Mouse (Mus musculus) cerebellum, postnatal 25 days (tissue): Measurements from ENCODE around the gene Scarb1.

ENCODE experiments used
- DNase-seq, 2 experiments: peaks; one replicate each; pipeline ENCODE4 v3.0.0; 2021; ENCODE audit warnings: mixed read lengths in 2 of 2

Gene Scarb1

DNA sequence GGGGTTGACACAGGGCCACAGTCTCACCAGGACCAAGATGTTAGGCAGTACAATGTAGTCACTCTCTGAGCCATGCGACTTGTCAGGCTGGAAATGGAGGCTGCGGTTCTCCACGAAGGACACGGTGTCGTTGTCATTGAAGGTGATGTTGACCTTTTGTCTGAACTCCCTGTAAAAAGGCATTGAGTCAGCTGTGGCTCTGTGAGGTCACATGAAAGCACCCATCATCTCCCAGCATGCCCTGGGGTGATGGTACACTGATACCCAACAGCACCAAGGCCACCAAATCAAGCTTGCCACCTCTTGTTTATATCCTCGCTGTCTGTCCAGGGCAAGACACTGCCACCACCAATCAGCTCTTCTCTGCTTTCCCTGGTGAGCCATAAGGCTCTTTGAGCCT lies 37.8 kb downstream of the Scarb1 start:
- DNase-seq: no peak

DNA sequence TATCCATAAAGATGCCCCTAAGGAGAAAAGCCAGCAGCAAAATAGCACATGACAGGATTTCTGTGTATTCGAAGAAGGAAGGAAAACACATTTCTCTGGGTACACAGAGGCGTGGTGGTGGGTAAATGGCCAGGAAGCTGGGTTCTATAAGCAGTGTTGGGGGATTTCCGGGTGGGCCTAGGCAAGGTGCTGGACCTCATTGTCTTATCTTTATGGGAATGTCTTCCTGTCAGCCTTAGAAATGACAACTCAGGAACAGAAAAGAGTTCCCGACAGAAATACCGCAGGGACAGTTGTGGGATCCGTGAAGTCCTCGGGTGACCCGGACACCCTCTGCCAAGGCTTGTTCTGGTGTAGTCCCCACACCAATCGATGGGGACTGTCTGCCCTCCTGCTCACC lies 42.7 kb downstream of the Scarb1 start:
- DNase-seq: no peak

DNA sequence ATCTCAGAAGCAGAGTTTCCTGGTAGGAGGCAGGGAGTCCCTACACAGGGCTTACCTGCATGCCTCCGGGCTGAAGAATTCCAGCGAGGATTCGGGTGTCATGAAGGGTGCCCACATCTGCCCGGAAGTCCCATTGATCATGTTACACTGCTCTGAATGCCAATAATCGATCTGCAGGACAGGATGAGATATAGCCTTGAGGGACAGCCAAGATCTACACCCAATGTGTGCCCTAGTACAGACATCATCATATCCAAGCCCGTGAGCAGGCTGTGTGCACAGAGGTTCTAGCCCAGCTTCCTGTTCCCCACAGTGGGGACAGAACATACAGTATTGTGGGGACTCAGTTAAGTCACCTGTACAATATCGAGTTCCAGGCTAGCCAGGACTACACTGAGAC lies 43.7 kb downstream of the Scarb1 start:
- no peak for DNase-seq

GRCm38 (mm10) chr5:125292951-125293350 lies 47.9 kb downstream of the Scarb1 start:
- DNase-seq: no peak

DNA sequence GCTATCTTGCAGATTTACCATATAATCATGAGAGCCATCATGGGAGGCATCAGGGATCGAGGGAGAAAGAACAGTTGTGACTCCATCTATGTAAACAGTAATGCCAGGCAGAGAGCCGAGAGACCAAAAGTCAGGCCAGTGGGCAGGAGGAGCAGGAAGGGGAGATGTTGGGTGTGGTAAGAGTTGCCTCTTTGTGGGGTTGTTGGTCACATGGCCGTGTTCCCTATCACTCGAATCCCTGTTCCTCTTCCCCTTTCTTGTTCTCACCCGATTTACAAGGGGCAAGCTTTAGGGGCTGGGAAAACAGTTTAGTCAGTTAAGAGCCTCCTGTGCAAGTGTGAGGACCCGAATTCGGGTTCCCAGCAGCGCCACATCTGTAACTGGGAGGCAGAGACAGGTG lies 49.0 kb downstream of the Scarb1 start:
- DNase-seq: no peak

DNA sequence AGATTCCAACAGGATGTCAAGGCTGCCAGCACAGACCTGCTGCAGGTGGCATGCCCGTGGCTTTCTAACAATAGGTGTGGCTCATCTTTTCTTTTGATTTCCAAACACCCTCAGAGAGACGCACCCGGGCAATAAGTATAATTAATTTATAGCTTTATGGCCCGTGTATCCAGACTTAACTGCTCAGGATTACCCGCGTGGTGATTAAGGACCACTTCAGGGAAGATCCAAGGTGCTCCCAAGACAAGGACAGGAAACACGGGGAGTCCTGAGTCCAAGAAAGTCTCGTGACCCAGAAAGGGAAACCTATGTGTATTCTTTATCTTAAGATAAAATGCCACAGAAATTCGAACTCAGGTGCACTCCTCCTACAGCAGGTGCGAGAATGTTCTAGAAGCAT lies 49.5 kb downstream of the Scarb1 start:
- DNase-seq: no peak

DNA sequence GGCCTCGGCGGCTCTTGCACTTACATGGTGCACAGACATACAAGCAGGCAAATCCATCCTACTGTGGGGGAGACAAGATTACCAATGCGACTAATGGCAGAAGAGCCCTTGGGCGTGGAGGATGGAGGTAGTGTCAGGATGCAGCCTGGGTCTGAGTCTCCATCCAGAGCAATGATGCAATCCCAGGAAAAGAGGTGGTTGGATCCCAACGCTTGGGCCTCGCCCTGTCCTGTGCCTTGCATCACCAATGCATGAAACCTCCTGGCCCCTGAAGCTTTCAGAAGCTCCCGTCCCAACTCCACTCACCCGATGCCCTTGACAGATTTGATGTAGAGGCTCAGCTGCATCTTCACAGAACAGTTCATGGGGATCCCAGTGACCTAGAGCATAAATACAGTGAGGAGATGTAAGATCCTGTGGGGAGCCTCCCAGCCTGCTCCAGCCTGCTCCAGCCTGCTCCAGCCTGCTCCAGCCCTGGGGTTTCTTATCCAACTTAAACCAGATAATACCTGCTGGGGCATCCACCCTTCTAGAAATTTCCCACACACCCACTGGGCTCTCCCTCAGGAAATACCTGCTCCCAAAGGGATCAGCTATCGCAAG lies 53.7 kb downstream of the Scarb1 start:
- no peak for DNase-seq

GRCm38 (mm10) chr5:125286090-125286489 lies 54.8 kb downstream of the Scarb1 start:
- no peak for DNase-seq

GRCm38 (mm10) chr5:125283748-125284640 lies 56.9 kb downstream of the Scarb1 start:
- DNase-seq: peak; percentile 60 to 80

GRCm38 (mm10) chr5:125279216-125279615 lies 61.7 kb downstream of the Scarb1 start:
- no peak for DNase-seq

DNA sequence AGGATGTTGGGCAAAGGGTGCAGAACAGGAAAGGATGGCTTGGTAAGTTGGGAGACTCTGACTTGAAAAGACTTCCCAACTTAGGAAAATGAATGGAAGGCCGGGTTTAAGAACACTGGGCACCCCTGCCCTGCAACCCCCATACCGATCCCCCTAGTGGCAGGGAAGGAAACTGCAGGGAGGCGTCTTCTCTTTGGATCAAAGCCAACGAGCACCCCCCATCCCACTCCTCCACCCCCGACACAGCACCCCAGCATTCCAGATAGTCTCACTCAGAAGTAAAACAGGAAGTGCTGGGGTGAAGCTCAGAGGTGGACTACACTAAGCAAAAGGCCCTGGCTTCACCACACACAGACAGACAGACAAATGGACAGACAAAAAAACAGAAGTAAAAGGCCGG lies 62.6 kb downstream of the Scarb1 start:
- DNase-seq: peak; percentile 18 to 55

DNA sequence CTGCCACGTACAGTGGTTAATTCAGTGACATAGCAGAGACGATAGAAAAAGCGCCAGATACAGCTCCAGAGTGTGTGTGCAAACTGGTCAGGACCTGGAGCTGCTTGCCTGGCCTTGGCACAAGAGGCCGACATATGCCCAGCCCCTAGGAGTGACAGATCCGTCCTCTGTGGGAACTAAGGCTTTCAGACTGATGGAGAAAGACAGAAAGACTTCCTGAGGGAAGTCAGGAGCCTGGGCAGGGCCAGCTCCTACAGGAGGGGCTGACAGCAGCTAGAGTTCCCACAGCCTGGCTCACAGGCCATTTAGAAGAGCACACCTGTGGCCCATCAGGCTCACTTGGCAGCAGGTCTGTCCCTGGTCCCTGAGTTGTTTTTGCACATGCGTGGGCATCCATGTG lies 63.6 kb downstream of the Scarb1 start:
- DNase-seq: peak; percentile 64 to 72

GRCm38 (mm10) chr5:125276765-125277164 lies 64.1 kb downstream of the Scarb1 start:
- DNase-seq: peak; percentile 62 to 72

DNA sequence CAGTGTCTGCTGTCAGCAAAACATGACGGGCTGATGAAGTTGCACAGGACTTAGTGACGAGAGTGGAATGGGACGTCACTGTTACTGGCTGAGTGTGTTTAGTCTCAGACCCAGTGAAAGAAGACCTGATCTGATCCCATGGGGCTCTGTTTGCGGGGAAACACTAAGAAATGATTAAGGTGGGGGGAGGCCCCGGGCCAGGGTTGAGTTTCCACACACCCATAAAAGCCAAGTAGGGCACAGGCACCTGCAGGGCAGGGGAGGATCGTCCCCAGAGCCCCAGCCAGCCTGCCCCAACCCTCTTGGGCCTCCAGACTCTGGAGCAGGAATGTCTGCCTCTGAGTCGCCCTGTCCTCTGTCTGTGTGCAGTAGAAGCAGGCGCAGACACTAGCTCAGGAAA lies 65.6 kb downstream of the Scarb1 start:
- DNase-seq: no peak

DNA sequence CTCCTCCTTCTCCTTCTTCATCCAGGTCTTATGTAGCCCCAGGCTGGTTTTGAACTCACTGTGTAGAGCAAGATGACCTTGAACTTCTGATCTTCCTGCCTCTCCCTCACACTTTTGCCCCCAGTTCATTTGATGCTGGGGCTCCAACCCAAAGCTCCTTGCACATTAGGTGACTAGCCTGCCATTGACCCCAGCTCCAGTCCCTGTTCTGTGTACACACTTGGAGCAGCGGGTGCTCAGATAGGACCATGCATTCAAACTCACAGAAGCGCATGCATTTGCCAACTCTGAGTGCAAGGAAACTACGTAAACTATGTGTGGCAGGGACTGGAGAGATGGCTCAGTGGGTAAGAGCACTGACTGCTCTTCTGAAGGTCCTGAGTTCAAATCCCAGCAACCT lies 66.1 kb downstream of the Scarb1 start:
- DNase-seq: no peak

DNA sequence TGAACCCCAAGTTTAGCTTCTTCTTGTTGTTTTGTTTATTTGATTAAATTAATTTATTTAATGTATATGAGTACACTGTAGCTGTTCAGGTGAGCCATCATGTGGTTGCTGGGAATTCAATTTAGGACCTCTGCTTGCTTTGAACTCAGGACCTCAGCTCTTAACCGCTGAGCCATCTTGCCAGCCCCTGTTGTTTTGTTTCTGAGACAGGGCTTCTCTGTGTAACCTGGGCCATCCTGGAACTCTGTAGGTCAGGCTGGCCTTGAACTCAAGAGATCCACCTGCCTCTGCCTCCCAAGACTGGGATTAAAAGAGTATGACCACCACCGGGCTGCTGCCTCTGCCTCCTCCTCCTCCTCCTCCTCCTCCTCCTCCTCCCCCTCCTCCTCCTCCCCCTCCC lies 66.7 kb downstream of the Scarb1 start:
- DNase-seq: no peak

DNA sequence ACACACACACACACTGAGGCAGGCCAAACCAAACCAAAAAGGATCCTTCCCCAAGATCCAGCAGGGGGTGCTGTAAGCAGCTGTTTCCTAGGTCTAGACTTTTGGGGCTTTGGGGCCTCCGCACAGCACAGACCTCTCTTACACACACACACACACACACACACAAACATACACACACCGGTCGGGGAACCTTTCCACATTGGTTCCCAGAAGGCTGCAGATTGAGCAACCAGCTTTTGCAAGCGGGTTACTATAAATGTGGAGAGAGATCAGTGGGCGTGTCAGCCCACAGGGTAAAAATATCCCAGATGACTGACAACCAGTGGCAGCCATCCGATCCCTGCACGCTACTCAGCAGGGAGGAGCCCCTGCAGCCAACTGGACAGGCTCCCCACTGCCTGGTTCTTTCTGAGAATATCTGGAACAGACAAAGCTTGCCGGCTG lies 67.2 kb downstream of the Scarb1 start:
- peak; percentile 81 to 82 for DNase-seq

DNA sequence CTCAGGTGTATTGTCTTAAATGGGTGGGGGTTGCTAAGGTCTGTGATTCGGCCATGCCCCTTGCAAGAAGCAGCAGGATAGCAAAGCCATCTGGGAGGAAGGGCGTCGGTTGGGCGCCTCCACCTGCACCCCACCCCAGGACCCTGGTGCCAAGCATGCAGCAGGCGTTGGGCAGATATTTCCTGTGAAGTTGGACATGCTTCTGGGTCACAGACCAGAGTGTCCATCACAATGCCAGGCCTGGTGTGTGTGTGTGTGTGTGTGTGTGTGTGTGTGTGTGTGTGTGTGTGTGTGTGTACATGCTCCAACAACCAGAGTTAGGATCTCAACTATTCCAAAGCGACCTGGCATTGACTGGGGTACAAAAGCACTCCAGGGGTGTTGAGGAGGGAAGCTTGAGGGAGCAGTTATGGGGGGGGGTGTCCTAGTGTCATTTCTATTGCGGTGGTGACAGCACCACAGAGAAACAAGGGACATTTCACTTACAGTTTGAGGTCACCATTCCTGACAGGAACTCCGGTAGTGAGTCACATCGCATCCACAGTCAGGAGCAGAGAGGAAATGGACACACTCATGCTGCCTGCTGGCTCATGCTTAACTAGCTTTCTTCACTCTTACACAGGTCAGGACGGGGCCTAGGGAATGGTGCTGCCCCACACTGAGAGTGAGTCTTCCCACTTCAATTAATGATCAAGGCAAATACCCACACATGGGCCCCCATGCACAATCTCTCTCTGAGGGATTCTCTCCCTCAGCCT lies 68.5 kb downstream of the Scarb1 start:
- DNase-seq: no peak

- DNase-seq: peak; percentile 84 to 92
These were observed 69.2 kb downstream of the Scarb1 start for GRCm38 (mm10) chr5:125271531-125272203.

DNA sequence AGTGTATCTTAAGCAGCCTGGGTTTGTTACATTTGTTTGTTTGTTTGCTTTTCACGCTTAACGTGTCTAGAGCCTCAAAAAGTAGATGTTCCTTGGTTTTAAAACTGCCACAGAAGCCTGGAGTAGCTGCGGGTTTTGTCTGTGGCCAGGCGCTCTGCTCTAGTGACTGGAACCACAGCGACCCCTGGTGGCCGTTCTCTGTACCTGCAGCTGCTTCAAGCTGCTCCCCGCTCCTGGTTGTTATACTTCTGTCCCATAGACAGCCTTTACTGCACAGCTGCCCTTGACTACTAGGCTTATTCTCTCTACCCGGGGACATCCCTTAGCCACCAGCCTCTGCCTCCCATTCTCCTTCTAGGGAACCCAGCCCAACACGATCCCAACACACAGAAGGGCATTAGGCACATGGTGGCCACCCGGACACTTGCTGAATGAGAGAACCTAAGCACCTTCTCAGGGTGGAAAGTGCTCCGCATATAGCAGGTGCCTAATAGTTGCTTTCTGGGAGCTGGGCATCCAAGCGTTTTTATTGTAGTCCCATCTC lies 70.2 kb downstream of the Scarb1 start:
- DNase-seq: peak; percentile 77 to 86

GRCm38 (mm10) chr5:125269836-125270235 lies 71.1 kb downstream of the Scarb1 start:
- no peak for DNase-seq

DNA sequence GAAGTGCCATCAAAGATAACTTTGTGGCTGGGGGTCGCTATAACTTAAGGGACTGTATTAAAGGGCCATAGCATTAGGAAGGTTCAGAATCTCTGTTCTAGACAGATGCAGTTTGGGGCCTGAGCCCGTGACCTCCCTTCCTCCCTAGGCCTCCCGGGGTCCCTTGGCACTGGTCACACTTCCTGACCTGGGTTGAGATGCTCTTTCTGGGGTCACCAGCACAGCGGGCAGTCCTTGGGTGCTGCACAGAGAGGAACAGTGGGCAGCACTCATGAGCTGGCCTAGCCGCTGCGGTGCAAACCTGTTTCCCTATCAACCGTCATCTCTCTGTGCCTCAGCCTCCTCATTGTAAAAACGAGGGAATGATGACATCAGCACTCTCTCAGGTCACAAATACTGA lies 71.5 kb downstream of the Scarb1 start:
- DNase-seq: no peak
